Mouse (Mus musculus) olfactory bulb, adult 2 months (tissue): ENCODE measurements around the gene Mreg.
"Not testable (repeated sequence)": the region's sequence is repeated elsewhere in the genome, so short reads cannot be mapped to it uniquely, and the experiment has no call there.

ENCODE experiments used
- CTCF ChIP-seq: fragments of 200-500 bp; IDR thresholded peaks from 2 replicates; pipeline ENCODE4 v1.5.1; 2012; ENCODE audit warnings: low read depth, mild to moderate bottlenecking, low read length, moderate library complexity; ENCODE audit not compliant: insufficient read depth
- POLR2A ChIP-seq: fragments of 200-500 bp; IDR thresholded peaks from 2 replicates; pipeline ENCODE4 v1.6.1; 2012; ENCODE audit warnings: mild to moderate bottlenecking, low read depth, low read length, moderate library complexity; ENCODE audit not compliant: insufficient read depth

DNA sequence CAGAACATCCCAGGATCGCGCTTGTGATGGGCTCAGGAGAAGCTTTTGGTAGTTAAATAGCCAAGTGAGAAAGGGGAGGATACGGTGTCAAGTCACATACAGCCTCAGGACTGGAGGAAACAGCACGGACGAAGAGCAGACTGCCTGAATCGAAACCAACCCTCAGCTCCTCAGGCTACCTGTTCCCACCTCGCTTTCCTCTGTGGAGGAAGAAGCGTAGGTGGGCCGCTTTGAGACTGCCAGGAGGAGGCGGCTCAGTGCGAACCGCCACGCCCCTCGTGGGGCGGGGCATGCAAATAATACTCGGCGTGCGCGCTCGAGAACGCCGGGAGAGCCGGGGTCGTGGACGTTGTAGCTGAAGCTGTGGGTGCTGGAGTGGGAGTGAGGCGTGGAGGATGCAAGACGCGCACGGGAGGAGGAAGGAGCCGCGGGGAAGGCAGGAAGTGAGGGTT lies 13.6 kb upstream of the Mreg start:
- not testable (repeated sequence) for TF ChIP-seq POLR2A, CTCF
